Mouse (Mus musculus): ENCODE measurements at regions not wholly inside any gene's neighbourhood (a gene's known extent, or its start where the extent isn't known, plus 50 kb on each side); places are given as distances from the start of the nearest gene placed in this dataset.
A peak's percentile ranks its signal among the peaks of the same experiment; 100 is the strongest.

GRCm38 (mm10) chrX:6261469-6261868, 59.1 kb downstream of the Bmp15 start:
- 76% methylated on average over 1 of the region's 1 CpGs for WGBS
- Histone ChIP-seq H3K27me3 (replicated peaks; ENCODE audit: control insufficient read depth, insufficient read depth, low read length) (no peaks in the 10 kb centered on the region), H3K4me3 (ENCODE audit: insufficient read depth, low read depth, low read length) (no peak overlapping the region), H3K4me1 (ENCODE audit: control insufficient read depth, insufficient read depth, low read length) (no peaks in the 10 kb centered on the region), H3K36me3 (ENCODE audit: control insufficient read depth, insufficient read depth, low read length) (no peaks in the 10 kb centered on the region), H3K27ac (ENCODE audit: insufficient read depth, low read depth, low read length) (no peak overlapping the region)
- DNase-seq = peak; percentile 61
- TF ChIP-seq CTCF (conservative IDR thresholded peaks at IDR 0.05; ENCODE audit: insufficient read depth, insufficient read length, low read depth, low read length) = peak; percentile 90
- TF ChIP-seq POLR2A (IDR thresholded peaks at IDR 0.05; ENCODE audit: low read depth, low read length) = no peak

- Histone ChIP-seq H3K27ac (ENCODE audit: insufficient read depth, low read depth, low read length) (no peak overlapping the region), H3K4me1 (ENCODE audit: control insufficient read depth, insufficient read depth, low read length) (no peaks in the 10 kb centered on the region), H3K27me3 (replicated peaks; ENCODE audit: control insufficient read depth, insufficient read depth, low read length) (no peaks in the 10 kb centered on the region), H3K36me3 (ENCODE audit: control insufficient read depth, insufficient read depth, low read length) (no peaks in the 10 kb centered on the region), H3K4me3 (ENCODE audit: insufficient read depth, low read depth, low read length) (no peak overlapping the region)
- peak; percentile 2 for DNase-seq
- WGBS = 70% methylated on average over 4 of the region's 4 CpGs
- TF ChIP-seq CTCF (conservative IDR thresholded peaks at IDR 0.05; ENCODE audit: insufficient read depth, insufficient read length, low read depth, low read length) (no peak), POLR2A (IDR thresholded peaks at IDR 0.05; ENCODE audit: low read depth, low read length) (no peak)
Measured at GRCm38 (mm10) chrX:6258523-6258922, 62.0 kb downstream of the Bmp15 start.

- no peak overlapping the region for H3K4me3 ChIP-seq (ENCODE audit: insufficient read depth, low read depth, low read length)
- peak; percentile 29 for DNase-seq
Measured at GRCm38 (mm10) chrX:6254058-6254457, 66.5 kb downstream of the Bmp15 start.

GRCm38 (mm10) chrX:6252873-6253272, 67.6 kb downstream of the Bmp15 start:
- H3K36me3 ChIP-seq (ENCODE audit: control insufficient read depth, insufficient read depth, low read length) = no peaks in the 10 kb centered on the region
- H3K4me3 ChIP-seq (ENCODE audit: insufficient read depth, low read depth, low read length) = no peak overlapping the region
- WGBS = 57% methylated on average over 2 of the region's 2 CpGs
- H3K27ac ChIP-seq (ENCODE audit: insufficient read depth, low read depth, low read length) = no peak overlapping the region
- H3K4me1 ChIP-seq (ENCODE audit: control insufficient read depth, insufficient read depth, low read length) = no peaks in the 10 kb centered on the region
- TF ChIP-seq CTCF (conservative IDR thresholded peaks at IDR 0.05; ENCODE audit: insufficient read depth, insufficient read length, low read depth, low read length) (no peak), POLR2A (IDR thresholded peaks at IDR 0.05; ENCODE audit: low read depth, low read length) (no peak)
- no peak for DNase-seq
- H3K27me3 ChIP-seq (replicated peaks; ENCODE audit: control insufficient read depth, insufficient read depth, low read length) = no peaks in the 10 kb centered on the region

More at GRCm38 (mm10) chrX:6254058-6254457, 66.5 kb downstream of the Bmp15 start:
- no peak overlapping the region for H3K27ac ChIP-seq (ENCODE audit: insufficient read depth, low read depth, low read length)
- H3K4me1 ChIP-seq (ENCODE audit: control insufficient read depth, insufficient read depth, low read length) = no peaks in the 10 kb centered on the region
- no peaks in the 10 kb centered on the region for H3K36me3 ChIP-seq (ENCODE audit: control insufficient read depth, insufficient read depth, low read length)
- H3K27me3 ChIP-seq (replicated peaks; ENCODE audit: control insufficient read depth, insufficient read depth, low read length) = no peaks in the 10 kb centered on the region
- no peak for TF ChIP-seq POLR2A (IDR thresholded peaks at IDR 0.05; ENCODE audit: low read depth, low read length)
- TF ChIP-seq CTCF (conservative IDR thresholded peaks at IDR 0.05; ENCODE audit: insufficient read depth, insufficient read length, low read depth, low read length) = no peak
